Mouse (Mus musculus) midbrain, postnatal 0 days (tissue): Measurements from ENCODE around the gene Adnp. TPM values are rescaled to one million over a fixed set of nuclear protein-coding genes. Genes with fewer than 3 reads are reported as not detected.

Experiments used
- ATAC-seq: fragments of 200-750 bp; cut with Nextera tagmentation; 2 replicates; pipeline ENCODE4 v1.8.0; 2017; ENCODE audit warnings: moderate number of reproducible peaks, mild to moderate bottlenecking, moderate TSS enrichment, moderate library complexity; ENCODE audit not compliant: low FRiP score
- DNase-seq: peaks from one replicate; pipeline ENCODE4 v3.0.0-alpha.2; 2015; ENCODE audit warnings: low spot score
- H3K27ac ChIP-seq: fragments of 300-500 bp; sonication (generic); 2 replicates; pipeline ENCODE4 v1.5.1; 2014; ENCODE audit warnings: low read depth, mild to moderate bottlenecking, low read length, mixed read lengths
- H3K27me3 ChIP-seq: fragments of 300-500 bp; sonication (generic); 2 replicates; pipeline ENCODE4 v1.6.1; 2014; ENCODE audit warnings: low read length, control low read depth, mixed read lengths; ENCODE audit not compliant: insufficient read depth
- H3K36me3 ChIP-seq: fragments of 300-500 bp; sonication (generic); 2 replicates; pipeline ENCODE4 v1.6.1; 2014; ENCODE audit warnings: low read length, control low read depth, mixed read lengths; ENCODE audit not compliant: insufficient read depth
- H3K4me1 ChIP-seq: fragments of 300-500 bp; sonication (generic); 2 replicates; pipeline ENCODE4 v1.6.1; 2014; ENCODE audit warnings: mild to moderate bottlenecking, control low read depth, antibody characterized with exemption, low read length, mixed read lengths; ENCODE audit not compliant: insufficient read depth
- H3K4me2 ChIP-seq: fragments of 300-500 bp; sonication (generic); 2 replicates; pipeline ENCODE4 v1.6.1; 2014; ENCODE audit warnings: low read depth, mild to moderate bottlenecking, low read length, mixed read lengths; ENCODE audit not compliant: poor library complexity, severe bottlenecking
- H3K4me3 ChIP-seq: fragments of 300-500 bp; sonication (generic); 2 replicates; pipeline ENCODE4 v1.5.1; 2014; ENCODE audit warnings: low read depth, mild to moderate bottlenecking, low read length, moderate library complexity
- H3K9ac ChIP-seq: fragments of 300-500 bp; sonication (generic); replicated peaks from 2 replicates; pipeline ENCODE4 v1.6.1; 2014; ENCODE audit warnings: mild to moderate bottlenecking, low read length, moderate library complexity, mixed read lengths; ENCODE audit not compliant: poor library complexity, severe bottlenecking
- H3K9me3 ChIP-seq: fragments of 300-500 bp; sonication (generic); 2 replicates; pipeline ENCODE4 v1.6.1; 2016; ENCODE audit warnings: low read length, control low read depth
- CTCF ChIP-seq: IDR thresholded peaks from 2 replicates; pipeline ENCODE4 v1.5.1; 2016; ENCODE audit warnings: antibody characterized with exemption, mild to moderate bottlenecking
- WGBS: fragments of 180-500 bp; shearing (Covaris S2); extraction: QIAGEN DNeasy Blood & Tissue Kit; methylation state at CpG from one replicate; pipeline ENCODE4 v1.1.7; 2014; 5-methylcytosine and 5-hydroxymethylcytosine counted together
- polyA plus RNA-seq: library from polyadenylated mRNA; unstranded; fragments of >200 nt; fragmentation: Nextera tagmentation; extraction: Ambion mirVana; gene quantifications from 2 replicates; pipeline ENCODE4 v1.2.1, GENCODE M21; 2015
- total RNA-seq: library from RNA; depleted of rRNA; stranded (reverse); fragments of >200 nt; gene quantifications from 2 replicates; pipeline ENCODE4 v1.2.3, GENCODE M21; 2014

Adnp gene
- total and polyA plus RNA-seq, 2 experiments from 2014 or later: 15.4 to 24.9 TPM

DNA sequence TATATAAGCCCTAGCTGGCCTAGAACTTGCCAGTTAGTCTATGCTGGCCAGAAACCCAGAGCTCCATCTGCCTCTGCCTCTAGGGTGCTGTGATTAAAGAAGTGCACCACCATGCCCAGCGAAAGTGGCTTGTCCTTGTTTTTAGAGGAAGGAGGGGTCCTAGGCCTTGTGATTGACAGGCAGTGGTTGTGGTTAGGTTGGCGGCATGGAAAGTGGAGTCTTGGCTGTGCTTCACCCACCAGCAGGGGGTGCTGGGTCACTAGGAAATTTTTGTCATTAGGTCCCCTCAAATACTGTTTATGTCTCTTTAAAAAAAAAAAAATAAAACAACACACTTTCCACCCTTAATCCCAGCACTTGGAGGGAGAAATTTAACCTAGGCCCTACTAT lies 41.9 kb upstream of the Adnp start:
- Histone ChIP-seq H3K4me3 (no peak overlapping the region), H3K27me3 (no peaks in the 10 kb centered on the region), H3K9ac (no peak overlapping the region), H3K36me3 (no peaks in the 10 kb centered on the region), H3K4me2 (no peak overlapping the region), H3K9me3 (no peaks in the 10 kb centered on the region), H3K27ac (no peak overlapping the region), H3K4me1 (no peaks in the 10 kb centered on the region)
- 19% methylated on average over 2 of the region's 2 CpGs for WGBS
- DNase-seq (peak; percentile 76), ATAC-seq (no peak)
- peak; percentile 65 for TF ChIP-seq CTCF

DNA sequence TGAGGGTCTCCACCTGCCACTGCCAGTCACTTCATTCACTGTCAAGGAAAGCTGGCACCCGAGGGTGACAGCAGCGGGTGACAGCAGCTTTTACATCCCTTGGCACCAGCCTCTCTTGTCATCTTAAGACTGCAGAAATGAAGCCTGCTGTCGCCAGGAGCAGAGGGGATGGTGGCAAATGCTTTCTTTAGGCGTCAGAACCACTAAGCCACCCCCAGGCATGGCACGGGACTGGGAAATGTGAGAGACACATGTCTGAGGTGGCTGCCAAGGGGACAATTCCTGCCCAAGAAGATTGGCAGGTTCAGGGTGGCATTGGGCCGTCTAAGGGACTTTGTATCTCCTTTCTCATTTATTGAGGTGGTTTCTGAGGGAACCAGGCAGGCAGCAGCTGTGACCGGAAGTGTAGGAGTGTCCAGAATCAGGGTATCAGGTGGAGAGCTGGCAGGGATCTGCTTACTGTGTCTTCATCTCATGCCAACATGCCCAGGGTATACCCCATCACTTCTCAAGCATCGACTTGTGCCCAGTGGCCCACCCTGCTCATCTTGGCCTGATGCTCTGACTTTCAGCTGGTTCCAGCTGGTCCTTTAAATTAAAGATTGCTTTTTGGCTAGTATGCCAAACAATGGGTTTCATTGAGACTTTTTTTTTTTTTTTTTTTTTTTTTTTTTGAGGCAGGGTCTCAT lies 41.4 kb upstream of the Adnp start:
- Histone ChIP-seq H3K27ac (no peak overlapping the region), H3K4me3 (no peak overlapping the region), H3K4me1 (no peaks in the 10 kb centered on the region), H3K9me3 (no peaks in the 10 kb centered on the region), H3K4me2 (no peak overlapping the region), H3K36me3 (no peaks in the 10 kb centered on the region), H3K27me3 (no peaks in the 10 kb centered on the region), H3K9ac (no peak overlapping the region)
- no peak; the same call in 1 of the 2 replicates for ATAC-seq
- no peak for TF ChIP-seq CTCF
- 69% methylated on average over 8 of the region's 8 CpGs for WGBS
- DNase-seq: peak; percentile 86

DNA sequence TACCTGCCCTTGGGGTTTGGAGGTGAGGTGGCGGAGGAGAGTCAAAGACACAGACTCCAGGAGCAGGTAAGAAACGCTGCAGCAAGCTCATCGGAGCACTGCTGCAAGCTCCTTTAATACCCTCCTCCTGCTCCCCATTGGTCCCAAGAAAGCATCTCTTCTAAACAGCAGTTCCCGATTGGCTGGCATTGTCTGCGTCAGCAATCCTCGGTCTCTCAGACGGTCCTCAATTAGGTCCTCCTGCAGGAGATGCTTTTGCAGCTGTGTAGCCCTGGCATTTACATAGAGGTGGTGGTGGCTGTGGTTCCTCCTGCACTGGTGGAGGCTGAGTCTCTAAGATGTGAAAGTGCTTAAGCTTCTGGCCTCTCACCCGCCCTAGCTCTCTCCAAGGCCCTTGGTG lies 38.7 kb upstream of the Adnp start:
- H3K9me3 ChIP-seq: no peaks in the 10 kb centered on the region
- no peaks in the 10 kb centered on the region for H3K27me3 ChIP-seq
- DNase-seq (no peak), ATAC-seq (no peak)
- H3K9ac ChIP-seq: no peak overlapping the region
- H3K4me2 ChIP-seq: no peak overlapping the region
- no peak overlapping the region for H3K27ac ChIP-seq
- TF ChIP-seq CTCF: no peak
- H3K4me3 ChIP-seq: no peak overlapping the region
- H3K4me1 ChIP-seq: no peaks in the 10 kb centered on the region
- H3K36me3 ChIP-seq: no peaks in the 10 kb centered on the region
- WGBS: 37% methylated on average over 8 of the region's 8 CpGs

DNA sequence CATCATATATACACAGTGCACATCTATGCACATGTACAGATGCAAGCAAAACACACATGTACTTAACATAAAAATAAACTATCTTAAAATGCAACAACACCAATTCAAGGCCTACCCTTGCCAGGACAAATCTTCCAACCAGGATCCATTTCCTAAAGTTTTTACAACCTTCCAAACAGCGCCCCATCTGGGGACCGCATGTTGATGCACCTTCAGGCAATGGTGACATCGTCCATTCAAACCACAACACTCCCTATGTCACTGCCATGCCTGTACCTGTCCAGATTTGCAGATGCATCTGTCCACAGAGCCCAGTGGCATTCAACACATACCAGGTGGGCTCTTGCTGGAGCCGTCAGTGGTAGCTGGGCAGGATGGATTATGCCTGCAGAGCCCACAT lies 36.4 kb upstream of the Adnp start:
- Histone ChIP-seq H3K9me3 (no peaks in the 10 kb centered on the region), H3K4me2 (no peak overlapping the region), H3K9ac (no peak overlapping the region), H3K27me3 (no peaks in the 10 kb centered on the region), H3K36me3 (no peaks in the 10 kb centered on the region), H3K27ac (no peak overlapping the region), H3K4me1 (no peaks in the 10 kb centered on the region), H3K4me3 (no peak overlapping the region)
- ATAC-seq (no peak), DNase-seq (no peak)
- no peak for TF ChIP-seq CTCF
- 79% methylated on average over 4 of the region's 4 CpGs for WGBS

DNA sequence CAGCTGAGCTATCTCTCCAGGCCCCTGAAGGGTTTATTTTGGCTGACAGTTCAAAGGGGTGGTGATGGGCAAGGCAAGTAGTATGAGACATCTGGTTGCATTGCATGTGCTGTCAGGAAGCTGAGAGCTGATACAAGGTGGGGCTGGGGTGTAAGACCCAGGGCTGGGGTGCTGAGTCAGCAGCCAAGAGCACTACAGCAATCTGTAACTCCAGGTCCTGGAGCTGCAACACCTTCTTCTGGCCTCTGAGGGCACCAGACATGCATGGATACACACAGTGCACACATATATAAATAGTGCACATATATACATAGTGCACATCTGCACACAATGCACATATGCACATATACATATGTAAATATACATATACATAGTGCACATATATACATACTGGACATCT lies 35.9 kb upstream of the Adnp start:
- no peaks in the 10 kb centered on the region for H3K36me3 ChIP-seq
- TF ChIP-seq CTCF: no peak
- H3K27me3 ChIP-seq: no peaks in the 10 kb centered on the region
- no peak overlapping the region for H3K4me3 ChIP-seq
- H3K4me1 ChIP-seq: no peaks in the 10 kb centered on the region
- H3K9ac ChIP-seq: no peak overlapping the region
- no peaks in the 10 kb centered on the region for H3K9me3 ChIP-seq
- no peak for ATAC-seq
- H3K27ac ChIP-seq: no peak overlapping the region
- H3K4me2 ChIP-seq: no peak overlapping the region
- DNase-seq: no peak

DNA sequence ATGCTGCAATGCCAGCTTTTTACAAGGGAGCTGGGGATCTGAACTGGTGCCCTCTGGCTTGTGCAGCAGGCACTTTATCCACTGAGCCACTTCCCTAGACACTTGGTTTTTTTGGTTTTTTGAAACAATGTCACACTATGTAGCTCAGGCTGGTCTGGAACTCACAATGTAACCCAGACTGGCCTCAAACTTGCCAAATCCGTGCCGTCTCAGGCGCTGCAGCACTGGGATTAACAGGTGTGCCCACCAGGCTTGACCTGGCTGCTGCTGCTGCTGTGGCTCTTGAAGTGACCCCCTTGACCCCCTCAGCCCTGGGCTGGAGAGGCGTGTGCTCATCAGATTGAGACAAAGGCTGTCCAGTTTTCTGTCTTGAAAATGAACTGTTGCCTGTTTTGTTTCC lies 31.4 kb upstream of the Adnp start:
- ATAC-seq (no peak), DNase-seq (no peak)
- no peak for TF ChIP-seq CTCF
- H3K27ac ChIP-seq: no peak overlapping the region
- no peak overlapping the region for H3K4me3 ChIP-seq
- H3K36me3 ChIP-seq: 0 out of 2 replicates have a peak, but pooled peaks cover 3% of the 10 kb centered on the region
- H3K9me3 ChIP-seq: no peaks in the 10 kb centered on the region
- 88% methylated on average over 4 of the region's 4 CpGs for WGBS
- H3K4me2 ChIP-seq: no peak overlapping the region
- no peak overlapping the region for H3K9ac ChIP-seq
- no peaks in the 10 kb centered on the region for H3K4me1 ChIP-seq
- H3K27me3 ChIP-seq: no peaks in the 10 kb centered on the region
